Comparison of ENCODE assay signal across 8 mouse cellular contexts in genomic region chr1:170867691-170868105, GRCm38 (mm10). TPM values are rescaled to one million over a fixed set of nuclear protein-coding genes. Genes with fewer than 3 reads are reported as not detected.
DNase-seq lines count a peak whose midpoint lies in the region; ATAC-seq and TF ChIP-seq lines count a peak whose summit lies in the region.

Gene Atf6 (minus strand): TSS chr1:170867771.

- peak; percentile 61; the same call in 1 of the 2 replicates for ATAC-seq in embryonic facial prominence, embryonic 15.5 days (ENCODE audit: insufficient number of reproducible peaks, low FRiP score, low TSS enrichment, low read depth)
- peak; percentile 83 for ATAC-seq in limb, embryonic 14.5 days (ENCODE audit: low FRiP score, low read depth)
- ATAC-seq in midbrain, postnatal 0 days (ENCODE audit: low FRiP score): peak; percentile 76

- H3K4me3 ChIP-seq in bone marrow, adult 2 months (replicated peaks; ENCODE audit: control insufficient read depth, low read depth, low read length): peak within 1 kb of the TSS; percentile 99
- H3K4me3 ChIP-seq in embryonic facial prominence, embryonic 15.5 days (replicated peaks): peak within 1 kb of the TSS; percentile 79
- peak within 1 kb of the TSS; percentile 84 for H3K4me3 ChIP-seq in limb, embryonic 14.5 days (replicated peaks; ENCODE audit: low read length)
- peak within 1 kb of the TSS; percentile 69 for H3K4me3 ChIP-seq in midbrain, postnatal 0 days (ENCODE audit: low read depth, low read length)

- TF ChIP-seq POLR2A in bone marrow, adult 2 months (IDR thresholded peaks at IDR 0.05; ENCODE audit: borderline replicate concordance, control insufficient read depth, low read depth, low read length): peak; percentile 67
- TF ChIP-seq POLR2A in limb, embryonic 14.5 days (IDR thresholded peaks at IDR 0.05; ENCODE audit: borderline replicate concordance, extremely low read depth, insufficient read depth, insufficient read length): 0 out of 2 replicates have a peak, but pooled peaks have one; percentile 44

- no peaks in the 10 kb centered on the region for H3K9me3 ChIP-seq in embryonic facial prominence, embryonic 15.5 days (replicated peaks)
- no peaks in the 10 kb centered on the region for H3K9me3 ChIP-seq in limb, embryonic 14.5 days (ENCODE audit: control insufficient read depth, low read length)
- H3K9me3 ChIP-seq in midbrain, postnatal 0 days (ENCODE audit: low read length): no peaks in the 10 kb centered on the region

- H3K27ac ChIP-seq in bone marrow, adult 2 months (ENCODE audit: control insufficient read depth, insufficient read depth, low read depth, low read length, poor library complexity): peak within 1 kb of the TSS; percentile 88
- H3K27ac ChIP-seq in embryonic facial prominence, embryonic 15.5 days (replicated peaks): peak within 1 kb of the TSS; percentile 71
- peak within 1 kb of the TSS; percentile 65; the same call in 1 of the 2 replicates for H3K27ac ChIP-seq in limb, embryonic 14.5 days (replicated peaks; ENCODE audit: low read depth, low read length)
- H3K27ac ChIP-seq in midbrain, postnatal 0 days (ENCODE audit: low read depth, low read length): peak within 1 kb of the TSS; percentile 69

- H3K4me2 ChIP-seq in embryonic facial prominence, embryonic 15.5 days (replicated peaks): peak within 1 kb of the TSS; percentile 62
- peak within 1 kb of the TSS; percentile 76 for H3K4me2 ChIP-seq in limb, embryonic 14.5 days (replicated peaks; ENCODE audit: low read depth, low read length, severe bottlenecking)
- peak within 1 kb of the TSS; percentile 62 for H3K4me2 ChIP-seq in midbrain, postnatal 0 days (ENCODE audit: low read depth, low read length, poor library complexity, severe bottlenecking)

- H3K27me3 ChIP-seq in embryonic facial prominence, embryonic 15.5 days: no peaks in the 10 kb centered on the region
- H3K27me3 ChIP-seq in limb, embryonic 14.5 days (ENCODE audit: control insufficient read depth, insufficient read depth, low read length): no peaks in the 10 kb centered on the region
- no peaks in the 10 kb centered on the region for H3K27me3 ChIP-seq in midbrain, postnatal 0 days (ENCODE audit: insufficient read depth, low read length)

- peak; percentile 96 for DNase-seq in 416B (ENCODE audit: low read depth)
- peak; percentile 97 for DNase-seq in heart, adult 8-10 months (ENCODE audit: low spot score)
- DNase-seq in kidney, adult 9 months: peak; percentile 98
- DNase-seq in limb, embryonic 14.5 days (ENCODE audit: low spot score): peak; percentile 90
- DNase-seq in midbrain, postnatal 0 days (ENCODE audit: low spot score): peak; percentile 95
- DNase-seq in spleen, postnatal 14 days (ENCODE audit: low spot score in 2 of 2): peak; percentile 91 to 96

- peaks cover 7% of the 10 kb centered on the region for H3K36me3 ChIP-seq in embryonic facial prominence, embryonic 15.5 days
- H3K36me3 ChIP-seq in limb, embryonic 14.5 days (ENCODE audit: control insufficient read depth, insufficient read depth, low read length): peaks cover 11% of the 10 kb centered on the region
- H3K36me3 ChIP-seq in midbrain, postnatal 0 days (ENCODE audit: insufficient read depth, low read length): no peaks in the 10 kb centered on the region

- TF ChIP-seq CTCF in bone marrow, adult 2 months (IDR thresholded peaks at IDR 0.05; ENCODE audit: control insufficient read depth, insufficient read depth, low read length): no peak
- TF ChIP-seq CTCF in midbrain, postnatal 0 days (IDR thresholded peaks at IDR 0.05): no peak

- peaks cover 3% of the 10 kb centered on the region for H3K4me1 ChIP-seq in bone marrow, adult 2 months (ENCODE audit: control insufficient read depth, insufficient read depth, low read length)
- H3K4me1 ChIP-seq in embryonic facial prominence, embryonic 15.5 days: 0 out of 2 replicates have a peak, but pooled peaks cover 5% of the 10 kb centered on the region
- peaks cover 6% of the 10 kb centered on the region for H3K4me1 ChIP-seq in limb, embryonic 14.5 days (ENCODE audit: control insufficient read depth, insufficient read depth, low read length)
- H3K4me1 ChIP-seq in midbrain, postnatal 0 days (ENCODE audit: insufficient read depth, low read length): no peaks in the 10 kb centered on the region

- WGBS in bone marrow, adult 2 months: 0% methylated on average over 25 of the region's 25 CpGs
- under 1% methylated on average over 25 of the region's 25 CpGs for WGBS in embryonic facial prominence, embryonic 15.5 days
- 1% methylated on average over 25 of the region's 25 CpGs for WGBS in limb, embryonic 14.5 days
- under 1% methylated on average over 25 of the region's 25 CpGs for WGBS in midbrain, postnatal 0 days

- H3K9ac ChIP-seq in embryonic facial prominence, embryonic 15.5 days: peak within 1 kb of the TSS; percentile 61
- peak within 1 kb of the TSS; percentile 75 for H3K9ac ChIP-seq in limb, embryonic 14.5 days (ENCODE audit: low read depth, low read length, severe bottlenecking)
- peak within 1 kb of the TSS; percentile 66 for H3K9ac ChIP-seq in midbrain, postnatal 0 days (replicated peaks; ENCODE audit: low read length, poor library complexity, severe bottlenecking)

RNA-seq across cellular contexts. Expression of gene Atf6, which starts in this region (rescaled TPM):
- polyA plus RNA-seq in bone marrow, adult 2 months (2011; ENCODE audit: insufficient read depth, insufficient read length, low replicate concordance, missing spikeins): 3.8 and 7.7 TPM in 2 replicates
- polyA plus RNA-seq in embryonic facial prominence, embryonic 15.5 days (2015; fragmentation: Nextera tagmentation; extraction: Ambion mirVana): 8.9 and 9.2 TPM in 2 replicates
- 10 to 100 TPM; 70.6 to 81.4 (median 76.4) TPM for total RNA-seq in heart, adult 8-10 months (2022)
- 9.1 TPM in 2 replicates for polyA plus RNA-seq in limb, embryonic 14.5 days (2012; rRNA removed)
- 8.9 and 9.7 TPM in 2 replicates for polyA plus RNA-seq in limb, embryonic 14.5 days (2014; fragmentation: Nextera tagmentation; extraction: Ambion mirVana)
- 17.4 and 21.0 TPM in 2 replicates for total RNA-seq in midbrain, postnatal 0 days (2014; rRNA removed)
- polyA plus RNA-seq in midbrain, postnatal 0 days (2015; fragmentation: Nextera tagmentation; extraction: Ambion mirVana): 5.4 and 5.5 TPM in 2 replicates

Comparison
In these comparisons a context has a peak if more than half of its experiments do, and no peak if none do; other contexts are left out.
1. Peak in every context shown above with its lines: DNase-seq, ATAC-seq, H3K4me3 ChIP-seq and H3K27ac ChIP-seq.